Mouse (Mus musculus) embryonic fibroblast, embryonic 13.5 days (primary cell): Measurements from ENCODE around the gene Spred1.

Experiments used
- CTCF ChIP-seq: IDR thresholded peaks from 2 replicates; pipeline ENCODE4 v1.5.1; 2011; ENCODE audit warnings: mild to moderate bottlenecking, control low read depth, low read length, moderate library complexity, borderline replicate concordance; ENCODE audit not compliant: insufficient read depth
- POLR2A ChIP-seq: IDR thresholded peaks from 2 replicates; pipeline ENCODE4 v1.6.1; 2011; ENCODE audit warnings: low read depth, mild to moderate bottlenecking, control low read depth, low read length, moderate library complexity

GRCm38 (mm10) chr2:117108059-117108458, 13.1 kb upstream of the Spred1 start:
- TF ChIP-seq CTCF, result no peak
- no peak for TF ChIP-seq POLR2A
